Mouse (Mus musculus): ENCODE results near the gene Ctsh.

DNA sequence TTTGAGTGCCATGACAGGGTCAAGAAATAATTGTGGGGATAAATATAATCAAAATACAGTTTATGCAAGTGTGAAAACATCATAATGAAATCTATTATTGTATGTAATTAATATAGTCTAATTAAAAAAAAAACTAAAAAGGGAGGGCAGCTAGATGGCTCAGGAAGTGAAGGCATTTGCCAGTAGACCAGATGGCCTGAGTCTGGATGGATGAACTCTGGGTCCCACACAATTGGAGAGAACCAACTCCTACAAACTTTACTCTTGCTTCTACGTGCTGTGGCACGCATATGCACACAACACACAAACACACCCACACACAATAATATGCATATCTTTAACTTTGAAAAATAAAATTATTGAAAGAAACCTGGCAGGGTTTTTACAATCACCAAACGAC lies 12.4 kb upstream of the Ctsh start:
- TF ChIP-seq GATA1 (IDR thresholded peaks at IDR 0.05; ENCODE audit: borderline replicate concordance, low read length): no peak
- no peak for TF ChIP-seq FLI1 (IDR thresholded peaks at IDR 0.05; ENCODE audit: low read length)
